Mouse (Mus musculus): Measurements from ENCODE around the gene Vmn2r10. TPM values are rescaled to one million over a fixed set of nuclear protein-coding genes. Genes with fewer than 3 reads are reported as not detected.
"Not testable (repeated sequence)": the region's sequence is repeated elsewhere in the genome, so short reads cannot be mapped to it uniquely, and the experiment has no call there.

Gene Vmn2r10
- not detected for total RNA-seq (2022)

DNA sequence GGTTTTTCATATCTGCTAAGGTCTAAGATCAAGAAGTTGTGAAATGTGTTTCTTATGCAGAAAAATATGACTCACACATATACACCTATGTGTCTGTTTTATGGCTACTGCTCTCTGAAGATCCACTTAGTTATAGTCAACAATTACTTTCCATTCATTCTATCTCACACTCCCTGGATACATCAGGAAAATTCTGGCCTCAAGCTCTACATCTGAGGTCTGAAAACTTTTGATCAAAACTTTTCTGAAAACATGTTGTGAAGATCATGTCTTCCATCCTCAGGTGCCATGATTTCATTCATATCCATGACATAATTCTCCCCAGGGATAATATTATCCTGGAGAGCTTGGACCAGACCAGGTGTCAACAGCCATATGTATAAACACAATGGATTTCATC lies at the start of gene Vmn2r10:
Gene Vmn2r10 (minus strand): TSS at position 101 of the 400 bp plus-strand sequence.
- DNase-seq (ENCODE audit: low spot score in 2 of 2) = not testable (repeated sequence)

DNA sequence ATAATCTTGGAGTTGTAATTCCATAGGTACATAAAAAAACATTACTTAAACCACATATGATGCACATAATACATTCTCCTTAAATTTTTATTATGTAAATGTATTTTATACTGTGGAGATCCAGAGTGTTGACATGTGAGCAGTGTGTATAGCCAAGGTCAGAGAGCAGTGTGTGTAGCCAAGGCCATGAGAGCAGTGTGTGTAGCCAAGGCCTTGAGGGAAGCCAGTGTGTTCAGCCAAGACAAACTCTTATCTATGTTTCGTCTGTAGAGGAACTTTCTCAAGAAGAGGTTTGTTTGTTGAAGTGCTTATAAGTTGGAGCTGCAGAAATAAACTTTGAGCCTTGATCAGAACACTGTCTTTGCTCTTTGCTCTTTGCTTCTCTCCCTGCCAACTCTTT lies 49.0 kb upstream of the Vmn2r10 start:
- DNase-seq (ENCODE audit: low spot score in 2 of 2) = no peak

DNA sequence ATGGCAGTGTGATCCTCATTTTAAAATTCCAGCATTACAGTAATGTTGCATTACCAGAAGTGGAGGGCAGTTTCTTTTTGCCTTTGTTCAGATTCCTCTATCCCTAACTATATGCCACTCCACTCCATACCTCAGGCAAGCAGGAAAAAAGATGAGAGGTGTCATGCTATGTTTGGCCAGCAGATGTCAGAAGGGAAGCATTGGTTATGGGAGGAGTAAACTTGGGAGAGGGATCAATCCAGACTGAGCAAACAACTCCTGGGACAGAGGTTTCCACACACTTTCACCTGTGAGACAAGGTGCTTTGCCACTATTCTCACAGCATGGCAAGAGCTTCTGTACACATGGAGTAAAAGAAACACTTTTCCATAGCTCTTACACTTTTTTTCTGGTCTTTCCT lies 26.3 kb upstream of the Vmn2r10 start:
- DNase-seq (ENCODE audit: low spot score in 2 of 2) = no peak

DNA sequence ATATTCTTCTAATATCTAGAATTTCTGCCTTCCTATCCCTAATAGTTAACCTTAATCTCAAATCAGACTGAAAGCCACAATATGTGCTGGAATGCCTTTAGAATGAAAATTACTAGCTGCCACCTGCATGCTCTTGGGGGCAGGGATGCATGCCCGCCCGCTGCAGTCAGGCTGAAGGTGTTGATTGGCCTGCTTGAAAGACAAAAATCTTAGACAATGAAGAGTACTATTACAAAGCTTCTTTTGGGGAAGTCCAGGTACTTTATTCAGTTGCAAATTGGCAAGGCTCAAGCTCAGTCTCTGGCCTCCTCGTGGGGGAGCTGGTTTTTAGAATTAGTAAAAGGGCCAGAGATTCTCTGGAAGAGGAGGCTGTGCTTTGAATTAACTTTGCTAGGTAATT lies 17.4 kb downstream of the Vmn2r10 start:
- DNase-seq (ENCODE audit: low spot score in 2 of 2) = no peak

Other genes with a start within 250 kb of the Vmn2r10 start
- gene Rnf212, start 231.5 kb downstream of the Vmn2r10 start, total RNA-seq (2022) = not detected
- gene Tmed11, start 211.2 kb downstream of the Vmn2r10 start, total RNA-seq (2022) = not detected
- not detected for gene Vmn2r8, start 197.7 kb downstream of the Vmn2r10 start, total RNA-seq (2022)
- not detected for gene Vmn2r9, start 153.9 kb downstream of the Vmn2r10 start, total RNA-seq (2022)
- gene Vmn2r11, start 53.0 kb upstream of the Vmn2r10 start, total RNA-seq (2022) = not detected
- gene Vmn2r12, start 91.4 kb upstream of the Vmn2r10 start, total RNA-seq (2022) = not detected
- not detected for gene Vmn2r13, start 185.7 kb upstream of the Vmn2r10 start, total RNA-seq (2022)
- gene Vmn2r14, start 218.2 kb upstream of the Vmn2r10 start, total RNA-seq (2022) = not detected

Measured in layer of hippocampus, adult 8-10 months (tissue).